Mouse (Mus musculus) kidney, embryonic 16.5 days (tissue): ENCODE measurements around the gene Snapc4. TPM values are rescaled to one million over a fixed set of nuclear protein-coding genes. Genes with fewer than 3 reads are reported as not detected.
"Not testable (repeated sequence)": the region's sequence is repeated elsewhere in the genome, so short reads cannot be mapped to it uniquely, and the experiment has no call there.

Source experiments
- ATAC-seq: fragments of 200-750 bp; cut with Nextera tagmentation; 2 replicates; pipeline ENCODE4 v1.8.0; 2017; ENCODE audit warnings: moderate TSS enrichment; ENCODE audit not compliant: low FRiP score, low TSS enrichment
- H3K27ac ChIP-seq: fragments of 300-500 bp; sonication (generic); 2 replicates; pipeline ENCODE4 v1.5.1; 2014; ENCODE audit warnings: low read length
- H3K27me3 ChIP-seq: fragments of 300-500 bp; sonication (generic); 2 replicates; pipeline ENCODE4 v1.6.1; 2014; ENCODE audit warnings: low read length, control low read depth, mixed read lengths; ENCODE audit not compliant: insufficient read depth
- H3K36me3 ChIP-seq: fragments of 300-500 bp; sonication (generic); 2 replicates; pipeline ENCODE4 v1.6.1; 2014; ENCODE audit warnings: low read length, control low read depth, mixed read lengths; ENCODE audit not compliant: insufficient read depth
- H3K4me1 ChIP-seq: fragments of 300-500 bp; sonication (generic); 2 replicates; pipeline ENCODE4 v1.6.1; 2014; ENCODE audit warnings: low read length, control low read depth, mixed read lengths; ENCODE audit not compliant: insufficient read depth
- H3K4me2 ChIP-seq: fragments of 300-500 bp; sonication (generic); replicated peaks from 2 replicates; pipeline ENCODE4 v1.6.1; 2014; ENCODE audit warnings: low read depth, low read length
- H3K4me3 ChIP-seq: fragments of 300-500 bp; sonication (generic); 2 replicates; pipeline ENCODE4 v1.5.1; 2014; ENCODE audit warnings: mild to moderate bottlenecking, low read length
- H3K9ac ChIP-seq: fragments of 300-500 bp; sonication (generic); replicated peaks from 2 replicates; pipeline ENCODE4 v1.6.1; 2014; ENCODE audit warnings: low read length
- H3K9me3 ChIP-seq: fragments of 300-500 bp; sonication (generic); 2 replicates; pipeline ENCODE4 v1.6.1; 2016; ENCODE audit warnings: low read length, control low read depth
- WGBS: fragments of 180-500 bp; shearing (Covaris S2); extraction: QIAGEN DNeasy Blood & Tissue Kit; methylation state at CpG from one replicate; pipeline ENCODE4 v1.1.7; 2014; 5-methylcytosine and 5-hydroxymethylcytosine counted together
- polyA plus RNA-seq: library from polyadenylated mRNA; unstranded; fragments of >200 nt; fragmentation: Nextera tagmentation; extraction: Ambion mirVana; gene quantifications from 2 replicates; pipeline ENCODE4 v1.2.1, GENCODE M21; 2015

The Snapc4 gene
- polyA plus RNA-seq, 1 experiment from 2014 or later, result 31.7 TPM

DNA sequence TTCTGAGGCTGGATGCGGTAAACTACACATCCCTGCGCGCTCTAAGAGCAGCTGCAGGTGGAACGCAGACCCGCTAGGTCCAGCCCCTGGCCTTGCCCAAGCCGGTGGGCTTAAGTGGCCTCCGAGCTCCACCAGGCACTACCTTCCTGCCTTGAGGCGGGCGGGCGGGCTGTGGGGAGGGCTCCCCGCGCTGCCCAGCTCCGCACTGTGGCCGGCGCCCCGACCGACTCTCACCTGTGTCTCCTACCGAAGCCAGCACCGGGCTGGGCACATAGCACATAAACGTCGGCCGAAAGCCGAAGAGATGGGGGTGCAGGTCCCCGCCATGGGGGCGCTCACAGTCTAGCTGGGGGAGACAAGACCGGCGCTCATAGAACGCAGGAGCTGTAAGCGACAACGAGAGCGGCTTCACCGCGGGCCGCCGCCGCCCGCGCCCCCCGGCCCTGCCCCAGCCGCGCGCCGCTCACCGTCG lies 8.3 kb upstream of the Snapc4 start:
- H3K4me2 ChIP-seq, result peak overlapping the region; percentile 92
- peak; percentile 60 for ATAC-seq
- no peaks in the 10 kb centered on the region for H3K27me3 ChIP-seq
- WGBS, result under 1% methylated on average over 40 of the region's 45 CpGs
- peaks cover 60% of the 10 kb centered on the region for H3K36me3 ChIP-seq
- H3K27ac ChIP-seq, result peak overlapping the region; percentile 67
- H3K4me1 ChIP-seq, result peaks cover 18% of the 10 kb centered on the region
- H3K9me3 ChIP-seq, result no peaks in the 10 kb centered on the region
- H3K4me3 ChIP-seq, result peak overlapping the region; percentile 90
- peak overlapping the region; percentile 93 for H3K9ac ChIP-seq

DNA sequence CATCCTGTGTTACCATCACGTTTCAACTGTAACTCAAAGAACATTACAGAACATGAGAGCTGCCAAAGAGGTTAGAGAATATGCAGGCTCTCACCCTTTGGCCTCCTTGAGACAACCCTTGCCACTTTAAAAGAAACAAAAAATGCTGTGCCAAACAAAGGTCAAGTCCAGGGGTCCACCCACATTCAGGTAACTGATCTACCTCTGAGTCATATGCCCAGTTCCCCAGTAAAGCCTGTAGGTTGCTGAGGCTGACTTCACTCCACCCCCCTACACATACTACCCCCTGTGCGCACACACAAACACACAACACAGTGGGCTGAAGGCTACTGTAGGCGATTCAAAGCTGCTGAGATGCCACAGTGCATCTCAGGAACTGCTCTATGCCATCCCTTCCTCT lies 7.3 kb upstream of the Snapc4 start:
- Histone ChIP-seq H3K4me2 (peak overlapping the region; percentile 92), H3K9me3 (no peaks in the 10 kb centered on the region), H3K36me3 (peaks cover 60% of the 10 kb centered on the region), H3K27me3 (no peaks in the 10 kb centered on the region), H3K9ac (peak overlapping the region; percentile 93; the same call in 1 of the 2 replicates), H3K4me1 (peaks cover 18% of the 10 kb centered on the region), H3K27ac (no peak overlapping the region), H3K4me3 (peak overlapping the region; percentile 90; the same call in 1 of the 2 replicates)
- no peak for ATAC-seq
- 84% methylated on average over 3 of the region's 3 CpGs for WGBS

DNA sequence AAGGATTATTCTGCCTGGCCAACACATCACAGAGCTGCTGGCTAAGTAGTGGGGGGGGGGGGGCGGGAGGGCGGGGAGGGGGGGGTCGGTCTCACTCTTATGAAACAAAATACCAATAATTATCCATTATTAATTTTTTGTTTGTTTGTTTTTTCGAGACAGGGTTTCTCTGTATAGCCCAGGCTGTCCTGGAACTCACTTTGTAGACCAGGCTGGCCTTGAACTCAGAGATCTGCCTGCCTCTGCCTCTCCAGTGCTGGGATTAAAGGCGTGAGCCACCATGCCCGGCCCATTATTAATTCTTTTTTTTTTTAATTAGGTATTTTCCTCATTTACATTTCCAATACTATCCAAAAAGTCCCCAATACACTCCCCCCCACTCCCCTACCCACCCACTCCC lies 418 bp upstream of the Snapc4 start:
- Histone ChIP-seq H3K4me2 (peak overlapping the region; percentile 79), H3K36me3 (peaks cover 59% of the 10 kb centered on the region), H3K4me3 (peak overlapping the region; percentile 79), H3K9ac (peak overlapping the region; percentile 77)
- H3K4me1 ChIP-seq, H3K9me3 ChIP-seq, H3K27me3 ChIP-seq, H3K27ac ChIP-seq: not testable (repeated sequence)
- 0 out of 2 replicates have a peak, but pooled peaks have one; percentile 10 for ATAC-seq
- WGBS, result 30% methylated on average over 6 of the region's 6 CpGs

DNA sequence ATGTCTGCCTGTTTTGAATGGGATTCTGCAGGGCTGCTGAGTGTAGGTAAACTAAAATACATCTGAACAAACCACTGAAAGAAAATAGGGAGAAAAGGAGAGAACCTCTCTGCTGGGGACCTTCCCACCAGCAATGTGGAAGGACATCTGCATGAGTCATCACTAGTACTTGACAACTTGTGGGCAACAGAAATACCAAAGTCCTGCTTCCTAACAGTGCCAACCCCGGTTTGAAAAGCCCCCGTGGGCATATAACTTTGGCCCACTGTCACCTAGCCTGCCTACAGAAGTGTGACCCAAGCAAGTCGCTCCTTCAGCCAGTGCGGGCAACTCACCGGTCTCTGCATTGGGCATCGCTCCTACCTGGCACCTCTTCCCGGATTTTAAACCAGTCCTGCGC lies 8.1 kb downstream of the Snapc4 start:
- Histone ChIP-seq H3K9me3 (no peaks in the 10 kb centered on the region), H3K4me2 (no peak overlapping the region), H3K27ac (no peak overlapping the region), H3K27me3 (no peaks in the 10 kb centered on the region), H3K36me3 (peaks cover 85% of the 10 kb centered on the region), H3K9ac (no peak overlapping the region), H3K4me1 (no peaks in the 10 kb centered on the region), H3K4me3 (no peak overlapping the region)
- ATAC-seq, result no peak
- 94% methylated on average over 8 of the region's 8 CpGs for WGBS

DNA sequence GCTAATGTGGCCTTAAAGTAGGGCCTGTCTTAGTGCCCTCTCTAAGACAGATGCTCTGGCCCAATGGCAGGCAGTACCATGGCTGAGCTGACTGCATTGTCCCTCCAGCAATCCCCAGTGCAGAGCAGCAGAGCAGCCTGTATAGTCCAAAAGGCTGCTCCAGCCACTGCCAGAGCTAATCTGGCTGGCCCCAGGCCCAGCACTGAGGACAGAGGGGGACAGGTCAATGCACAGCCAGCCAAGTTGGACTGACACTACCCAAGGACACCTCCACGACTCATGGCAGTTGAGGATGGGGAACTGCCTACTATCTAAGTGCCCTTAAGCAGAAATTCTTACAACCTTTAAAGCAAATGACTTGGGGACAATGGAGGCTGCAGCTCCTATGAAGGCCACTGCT lies 11.9 kb downstream of the Snapc4 start:
- ATAC-seq, result no peak
- WGBS, result 95% methylated on average over 1 of the region's 1 CpGs
- no peaks in the 10 kb centered on the region for H3K27me3 ChIP-seq

DNA sequence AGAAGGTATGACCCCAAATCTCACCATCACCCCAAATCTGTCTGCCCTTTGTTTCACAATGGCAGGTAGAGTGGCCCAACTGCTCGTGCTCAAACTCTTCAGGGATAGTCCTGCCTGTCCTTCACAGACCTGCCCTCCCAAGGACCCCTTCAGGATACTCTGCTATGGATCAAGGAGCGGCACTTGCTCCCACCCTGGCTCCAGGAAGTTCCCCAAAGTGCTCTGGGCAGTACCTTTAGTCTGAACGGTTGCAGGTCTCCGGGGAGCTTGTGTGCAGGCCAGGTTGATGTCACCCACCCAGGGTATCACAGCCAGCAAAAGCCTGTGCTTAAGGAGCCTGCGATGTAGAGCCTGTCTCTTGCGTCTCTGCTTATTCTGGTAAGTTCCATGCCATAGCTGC lies 12.5 kb downstream of the Snapc4 start:
- no peaks in the 10 kb centered on the region for H3K27me3 ChIP-seq
- H3K9me3 ChIP-seq, result no peaks in the 10 kb centered on the region
- 93% methylated on average over 6 of the region's 6 CpGs for WGBS
- ATAC-seq, result no peak
- no peak overlapping the region for H3K4me2 ChIP-seq
- H3K4me1 ChIP-seq, result no peaks in the 10 kb centered on the region
- peaks cover 80% of the 10 kb centered on the region for H3K36me3 ChIP-seq
- no peak overlapping the region for H3K9ac ChIP-seq
- no peak overlapping the region for H3K27ac ChIP-seq
- H3K4me3 ChIP-seq, result no peak overlapping the region

More for the DNA sequence above, 11.9 kb downstream of the Snapc4 start:
- H3K27ac ChIP-seq, result no peak overlapping the region
- no peak overlapping the region for H3K4me3 ChIP-seq
- no peak overlapping the region for H3K4me2 ChIP-seq
- no peaks in the 10 kb centered on the region for H3K9me3 ChIP-seq
- H3K9ac ChIP-seq, result no peak overlapping the region
- no peaks in the 10 kb centered on the region for H3K4me1 ChIP-seq
- peaks cover 80% of the 10 kb centered on the region for H3K36me3 ChIP-seq

DNA sequence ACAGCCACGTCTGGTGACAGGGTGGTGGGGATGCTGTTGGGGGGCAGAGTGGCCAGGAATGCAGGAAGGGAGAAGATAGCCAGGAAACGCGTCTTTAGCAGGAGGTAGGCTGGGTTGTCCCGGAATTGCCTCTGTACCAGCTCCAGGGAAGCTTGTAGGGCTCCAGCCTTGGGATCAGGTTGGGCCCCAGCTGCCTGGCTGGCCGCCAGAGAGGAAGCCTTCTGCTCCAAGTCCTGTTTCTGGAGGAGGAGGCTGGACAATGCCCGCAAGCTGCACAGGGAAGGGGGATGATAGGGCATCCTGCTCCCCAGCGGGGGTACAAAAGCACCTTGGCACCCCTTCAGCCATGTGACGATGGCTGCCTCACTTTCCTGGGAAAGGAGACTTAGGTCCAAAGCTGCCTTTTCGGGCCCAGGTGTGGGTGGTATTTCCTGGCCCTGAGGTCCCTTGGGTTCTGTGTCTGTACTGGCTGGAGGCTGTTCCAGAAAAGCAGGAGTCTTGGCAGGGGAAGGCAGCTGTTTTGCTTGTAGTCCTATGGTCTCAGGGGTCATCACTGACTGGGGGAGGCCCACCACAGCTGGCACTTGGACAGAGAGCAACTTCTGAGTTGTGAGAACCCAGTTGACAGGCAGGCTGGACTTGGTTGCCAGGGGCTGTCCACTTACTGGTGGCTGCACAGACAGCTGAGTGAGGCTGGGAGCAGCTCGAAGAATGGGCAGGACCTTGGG lies 15.6 kb downstream of the Snapc4 start:
- ATAC-seq, result no peak
- Histone ChIP-seq H3K27ac (peak overlapping the region; percentile 28; the same call in 1 of the 2 replicates), H3K9ac (no peak overlapping the region), H3K9me3 (no peaks in the 10 kb centered on the region), H3K27me3 (no peaks in the 10 kb centered on the region), H3K4me3 (no peak overlapping the region), H3K36me3 (peaks cover 60% of the 10 kb centered on the region), H3K4me2 (no peak overlapping the region), H3K4me1 (no peaks in the 10 kb centered on the region)
- 77% methylated on average over 10 of the region's 10 CpGs for WGBS

DNA sequence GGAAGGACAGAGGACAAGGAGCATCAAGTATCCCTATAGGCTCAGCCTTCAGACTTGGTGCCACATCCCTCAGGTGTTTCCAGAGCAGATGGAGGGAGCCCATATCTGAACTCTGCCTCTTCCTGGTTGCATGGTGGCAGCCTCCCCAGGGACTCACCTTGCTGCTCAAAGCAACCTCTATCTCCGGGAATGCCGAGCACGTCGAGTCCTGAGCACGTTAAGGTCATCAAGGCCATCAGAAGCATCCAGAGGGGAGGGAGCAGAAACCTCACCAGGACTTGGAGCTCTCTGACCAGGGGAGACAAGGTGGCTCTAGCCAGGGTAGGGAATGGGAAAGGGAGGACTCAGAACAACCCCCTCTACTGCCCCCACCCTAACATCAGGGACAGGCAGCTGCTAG lies 17.0 kb downstream of the Snapc4 start:
- ATAC-seq, result no peak
- no peak overlapping the region for H3K9ac ChIP-seq
- no peak overlapping the region for H3K4me3 ChIP-seq
- WGBS, result 80% methylated on average over 5 of the region's 5 CpGs
- no peaks in the 10 kb centered on the region for H3K4me1 ChIP-seq
- no peak overlapping the region for H3K4me2 ChIP-seq
- no peaks in the 10 kb centered on the region for H3K9me3 ChIP-seq
- no peaks in the 10 kb centered on the region for H3K27me3 ChIP-seq
- H3K27ac ChIP-seq, result no peak overlapping the region
- peaks cover 48% of the 10 kb centered on the region for H3K36me3 ChIP-seq

DNA sequence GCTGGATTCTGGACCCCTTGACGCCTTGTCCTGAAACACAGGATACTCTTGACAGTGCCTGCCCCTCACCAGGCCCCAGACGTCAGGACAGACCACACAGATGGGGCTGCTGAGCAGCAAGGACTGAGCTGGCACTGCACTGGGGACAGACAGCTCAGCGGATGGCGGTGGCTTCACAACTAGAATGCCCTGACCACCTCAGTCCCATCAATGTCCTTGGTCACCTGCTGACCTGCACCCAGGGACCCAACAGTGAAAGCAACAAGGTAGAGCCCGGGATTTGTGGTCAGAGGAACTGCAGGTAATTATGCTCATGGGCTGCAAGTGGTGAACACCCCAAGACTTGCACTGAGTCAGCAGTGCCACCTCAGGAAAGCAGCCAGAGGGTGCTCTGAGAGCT lies 17.5 kb downstream of the Snapc4 start:
- Histone ChIP-seq H3K4me2 (no peak overlapping the region), H3K27ac (no peak overlapping the region), H3K4me1 (no peaks in the 10 kb centered on the region), H3K9ac (no peak overlapping the region), H3K4me3 (no peak overlapping the region), H3K27me3 (no peaks in the 10 kb centered on the region), H3K36me3 (peaks cover 44% of the 10 kb centered on the region), H3K9me3 (no peaks in the 10 kb centered on the region)
- no peak for ATAC-seq
- 88% methylated on average over 5 of the region's 5 CpGs for WGBS

DNA sequence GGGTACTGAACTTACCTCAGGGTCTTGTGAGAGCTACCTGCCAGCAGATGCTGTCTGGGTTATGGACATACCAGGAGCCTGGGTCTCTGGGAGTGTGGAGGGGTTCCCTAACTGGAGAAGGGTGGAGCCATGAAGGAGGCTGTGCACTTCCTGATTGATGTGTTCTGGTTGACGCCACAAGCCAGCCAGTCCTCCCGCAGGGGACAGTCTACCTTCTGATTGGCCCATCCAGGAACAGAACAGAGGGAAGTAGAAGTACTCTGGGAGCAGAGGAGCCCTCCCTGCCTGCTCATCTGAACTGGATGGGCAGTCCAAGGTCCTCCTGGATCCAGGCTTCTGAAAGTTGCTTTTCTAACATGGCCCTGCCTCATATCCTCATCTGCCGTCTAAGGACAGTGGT lies 19.7 kb downstream of the Snapc4 start, which contains the start of gene Card9:
Gene Card9, minus strand, starts transcription at position 147 of the 400 bp plus-strand sequence.
- Histone ChIP-seq H3K36me3 (peaks cover 23% of the 10 kb centered on the region; the same call in 1 of the 2 replicates), H3K4me1 (peaks cover 4% of the 10 kb centered on the region; the same call in 1 of the 2 replicates), H3K9me3 (no peaks in the 10 kb centered on the region), H3K4me2 (no peak within 1 kb of the TSS), H3K27me3 (no peaks in the 10 kb centered on the region), H3K27ac (no peak within 1 kb of the TSS), H3K9ac (no peak within 1 kb of the TSS; the same call in 1 of the 2 replicates), H3K4me3 (no peak within 1 kb of the TSS)
- ATAC-seq, result no peak
- WGBS, result 43% methylated on average over 3 of the region's 3 CpGs
